Comparison of ENCODE assay signal across 7 mouse cellular contexts in genomic region chr5:88720116-88721002, GRCm38 (mm10). TPM values are rescaled to one million over a fixed set of nuclear protein-coding genes. Genes with fewer than 3 reads are reported as not detected.
DNase-seq lines count a peak whose midpoint lies in the region; ATAC-seq and TF ChIP-seq lines count a peak whose summit lies in the region.

Gene Mob1b, plus strand, starts transcription at chr5:88720855.

- peak within 1 kb of the TSS; percentile 97 for H3K9ac ChIP-seq in intestine, postnatal 0 days (ENCODE audit: low read depth, low read length)
- peak within 1 kb of the TSS; percentile 95 for H3K9ac ChIP-seq in midbrain, embryonic 12.5 days (replicated peaks)

- peak; percentile 96 for DNase-seq in adrenal gland, adult 8-10 months
- DNase-seq in embryo, embryonic 9.5 days (ENCODE audit: extremely low spot score), result peak; percentile 97
- peak; percentile 46 for DNase-seq in gonadal fat pad, adult 2 months (ENCODE audit: low read depth)
- DNase-seq in left cerebral cortex, postnatal 4 days, result peak; percentile 98

- no peaks in the 10 kb centered on the region for H3K9me3 ChIP-seq in intestine, postnatal 0 days (ENCODE audit: control insufficient read depth)
- no peaks in the 10 kb centered on the region for H3K9me3 ChIP-seq in midbrain, embryonic 12.5 days

- H3K27ac ChIP-seq in intestine, postnatal 0 days (ENCODE audit: low read depth, low read length), result peak within 1 kb of the TSS; percentile 97
- H3K27ac ChIP-seq in midbrain, embryonic 12.5 days (replicated peaks), result peak within 1 kb of the TSS; percentile 90
- H3K27ac ChIP-seq in small intestine, adult 2 months (ENCODE audit: insufficient read depth, low read depth, low read length), result peak within 1 kb of the TSS; percentile 74

- no peaks in the 10 kb centered on the region for H3K27me3 ChIP-seq in intestine, postnatal 0 days (replicated peaks; ENCODE audit: control insufficient read depth, insufficient read depth, low read length)
- H3K27me3 ChIP-seq in midbrain, embryonic 12.5 days, result no peaks in the 10 kb centered on the region
- no peaks in the 10 kb centered on the region for H3K27me3 ChIP-seq in small intestine, adult 2 months (ENCODE audit: control insufficient read depth, insufficient read depth, low read length)

- ATAC-seq in intestine, postnatal 0 days, result peak; percentile 98
- peak; percentile 96 for ATAC-seq in midbrain, embryonic 12.5 days (ENCODE audit: low FRiP score, low read depth)

- H3K4me3 ChIP-seq in intestine, postnatal 0 days (ENCODE audit: low read depth, low read length), result peak within 1 kb of the TSS; percentile 99
- peak within 1 kb of the TSS; percentile 87 for H3K4me3 ChIP-seq in midbrain, embryonic 12.5 days
- peak within 1 kb of the TSS; percentile 84 for H3K4me3 ChIP-seq in small intestine, adult 2 months (ENCODE audit: low read depth, low read length)

- no peak for TF ChIP-seq CTCF in intestine, postnatal 0 days (IDR thresholded peaks at IDR 0.05; ENCODE audit: low read depth)
- peak; percentile 13; the same call in 1 of the 2 replicates for TF ChIP-seq CTCF in small intestine, adult 2 months (IDR thresholded peaks at IDR 0.05; ENCODE audit: extremely low read depth, insufficient read length, insufficient replicate concordance, low read depth, low read length)

- peak within 1 kb of the TSS; percentile 87 for H3K4me2 ChIP-seq in intestine, postnatal 0 days (replicated peaks; ENCODE audit: low read depth)
- peak within 1 kb of the TSS; percentile 70 for H3K4me2 ChIP-seq in midbrain, embryonic 12.5 days (replicated peaks)

- intact Hi-C loops in left cerebral cortex, postnatal 4 days (cut with DNase I), result loop anchor here (5.0 kb wide), 1 partner anchor 33 kb away; no protein-coding TSS in a partner anchor

- peak; percentile 88; the same call in 1 of the 2 replicates for TF ChIP-seq POLR2A in small intestine, adult 2 months (IDR thresholded peaks at IDR 0.05; ENCODE audit: low read depth, low read length)

- H3K36me3 ChIP-seq in intestine, postnatal 0 days (ENCODE audit: control insufficient read depth, insufficient read depth), result no peaks in the 10 kb centered on the region
- H3K36me3 ChIP-seq in midbrain, embryonic 12.5 days, result no peaks in the 10 kb centered on the region
- H3K36me3 ChIP-seq in small intestine, adult 2 months (ENCODE audit: control insufficient read depth, insufficient read depth, low read length), result no peaks in the 10 kb centered on the region

- under 1% methylated on average over 54 of the region's 54 CpGs for WGBS in intestine, postnatal 0 days
- WGBS in midbrain, embryonic 12.5 days, result 1% methylated on average over 53 of the region's 54 CpGs
- WGBS in small intestine, adult 2 months, result under 1% methylated on average over 54 of the region's 54 CpGs

- H3K4me1 ChIP-seq in intestine, postnatal 0 days (replicated peaks; ENCODE audit: control insufficient read depth, insufficient read depth, low read length), result peaks cover 6% of the 10 kb centered on the region; the same call in 1 of the 2 replicates
- H3K4me1 ChIP-seq in midbrain, embryonic 12.5 days, result peaks cover 20% of the 10 kb centered on the region
- H3K4me1 ChIP-seq in small intestine, adult 2 months (ENCODE audit: control insufficient read depth, insufficient read depth, insufficient read length, low read length), result peaks cover 8% of the 10 kb centered on the region; the same call in 1 of the 2 replicates

RNA-seq across cellular contexts. Expression of gene Mob1b, which starts in this region (rescaled TPM):
- 10 to 100 TPM; 33.4 to 37.1 (median 36.0) TPM for total RNA-seq in adrenal gland, adult 8-10 months (2022)
- polyA plus RNA-seq in gonadal fat pad, adult 2 months (2012; rRNA removed), result 5.4 and 7.0 TPM in 2 replicates
- polyA plus RNA-seq in intestine, postnatal 0 days (2015; fragmentation: Nextera tagmentation; extraction: Ambion mirVana), result 8.0 and 9.6 TPM in 2 replicates
- total RNA-seq in left cerebral cortex, postnatal 4 days (2021), result 10 to 100 TPM; 30.8 to 31.1 TPM
- 15.8 and 17.5 TPM in 2 replicates for polyA plus RNA-seq in midbrain, embryonic 12.5 days (2016; fragmentation: Nextera tagmentation; extraction: Ambion mirVana)
- polyA plus RNA-seq in small intestine, adult 2 months (2012; rRNA removed), result 0.79 and 2.2 TPM in 2 replicates

Comparison
In these comparisons a context has a peak if more than half of its experiments do, and no peak if none do; other contexts are left out.
1. Peak in every context shown above with its lines: DNase-seq, ATAC-seq, H3K4me3 ChIP-seq and H3K27ac ChIP-seq.
2. DNase-seq: peak in every context shown above with its lines; median percentile 98 in left cerebral cortex, postnatal 4 days; 97 in embryo, embryonic 9.5 days; 96 in adrenal gland, adult 8-10 months; 46 in gonadal fat pad, adult 2 months.